Mouse (Mus musculus): ENCODE results near the gene Tmppe. TPM values are rescaled to one million over a fixed set of nuclear protein-coding genes. Genes with fewer than 3 reads are reported as not detected.

Tmppe gene
- polyA plus RNA-seq, 1 experiment, result 23.8 TPM

DNA sequence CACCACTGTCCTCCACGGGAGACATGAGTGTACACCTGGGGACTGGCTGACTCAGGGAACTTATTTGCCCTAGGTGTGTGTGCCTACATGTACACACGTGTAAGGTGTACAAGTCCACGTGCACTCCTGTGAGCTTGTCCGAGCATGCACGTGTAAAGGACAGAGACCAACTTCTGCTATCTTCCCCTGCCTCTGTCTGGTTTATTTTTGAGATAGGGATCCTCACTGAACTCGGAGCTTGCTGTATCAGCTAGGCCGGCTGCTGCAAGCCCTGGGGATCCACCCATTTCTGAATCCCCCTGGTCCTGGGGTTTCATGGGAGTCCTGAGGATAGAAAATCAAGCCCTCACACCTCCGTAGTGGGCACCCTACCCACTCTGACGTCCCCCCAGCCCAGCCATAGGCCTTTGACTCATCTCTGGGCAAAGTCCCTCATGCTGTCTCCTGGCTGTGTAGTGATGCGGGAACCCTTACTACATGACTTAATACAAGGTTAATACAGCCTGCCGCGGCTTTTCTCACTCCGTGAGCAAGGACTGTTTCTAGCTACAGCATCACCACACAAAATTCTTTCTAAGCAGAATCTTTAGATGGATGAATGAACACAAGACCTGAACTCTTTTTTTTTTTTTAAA lies 48.3 kb downstream of the Tmppe start:
- TF ChIP-seq CTCF (IDR thresholded peaks at IDR 0.05; ENCODE audit: borderline replicate concordance, control insufficient read depth, extremely low read depth, insufficient read depth, low read length, poor library complexity), result no peak
- WGBS, result 94% methylated on average over 13 of the region's 13 CpGs
- no peak for DNase-seq
- Histone ChIP-seq H3K4me3 (ENCODE audit: control insufficient read depth, insufficient read depth, low read length) (no peak overlapping the region), H3K4me1 (replicated peaks; ENCODE audit: control insufficient read depth, insufficient read depth, low read length) (peaks cover 62% of the 10 kb centered on the region), H3K36me3 (ENCODE audit: control insufficient read depth, insufficient read depth, low read length) (no peaks in the 10 kb centered on the region), H3K27me3 (ENCODE audit: control insufficient read depth, insufficient read depth, low read length) (no peaks in the 10 kb centered on the region), H3K27ac (ENCODE audit: control insufficient read depth, insufficient read depth, low read length) (no peak overlapping the region)

DNA sequence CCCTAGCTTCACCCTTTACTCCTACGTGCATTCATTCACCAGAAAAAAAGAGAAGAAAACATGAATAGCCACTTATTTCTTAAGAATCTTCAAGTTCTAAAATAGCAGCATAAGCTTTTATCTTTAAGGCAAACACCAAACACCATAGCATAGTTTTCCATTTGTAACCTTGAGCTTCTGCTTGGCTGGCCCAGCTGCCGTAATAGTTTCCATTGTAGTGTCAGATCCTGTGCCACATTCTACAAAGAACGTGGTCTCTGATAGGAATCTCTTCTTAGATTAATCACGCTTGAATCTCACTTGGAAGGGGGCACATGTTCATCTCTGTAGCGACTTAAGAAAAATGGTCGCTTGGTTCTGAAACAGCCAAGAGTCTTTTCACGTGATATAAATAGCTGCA lies 50.7 kb downstream of the Tmppe start:
- Histone ChIP-seq H3K4me1 (replicated peaks; ENCODE audit: control insufficient read depth, insufficient read depth, low read length) (peaks cover 53% of the 10 kb centered on the region), H3K27me3 (ENCODE audit: control insufficient read depth, insufficient read depth, low read length) (no peaks in the 10 kb centered on the region), H3K36me3 (ENCODE audit: control insufficient read depth, insufficient read depth, low read length) (peaks cover 8% of the 10 kb centered on the region; the same call in 1 of the 2 replicates), H3K4me3 (ENCODE audit: control insufficient read depth, insufficient read depth, low read length) (no peak overlapping the region), H3K27ac (ENCODE audit: control insufficient read depth, insufficient read depth, low read length) (no peak overlapping the region; the same call in 1 of the 2 replicates)
- peak; percentile 31 for DNase-seq
- 9% methylated on average over 7 of the region's 7 CpGs for WGBS
- TF ChIP-seq CTCF (IDR thresholded peaks at IDR 0.05; ENCODE audit: borderline replicate concordance, control insufficient read depth, extremely low read depth, insufficient read depth, low read length, poor library complexity) (no peak), POLR2A (IDR thresholded peaks at IDR 0.05; ENCODE audit: control insufficient read depth, extremely low read depth, insufficient read depth, low read length, poor library complexity) (no peak)

DNA sequence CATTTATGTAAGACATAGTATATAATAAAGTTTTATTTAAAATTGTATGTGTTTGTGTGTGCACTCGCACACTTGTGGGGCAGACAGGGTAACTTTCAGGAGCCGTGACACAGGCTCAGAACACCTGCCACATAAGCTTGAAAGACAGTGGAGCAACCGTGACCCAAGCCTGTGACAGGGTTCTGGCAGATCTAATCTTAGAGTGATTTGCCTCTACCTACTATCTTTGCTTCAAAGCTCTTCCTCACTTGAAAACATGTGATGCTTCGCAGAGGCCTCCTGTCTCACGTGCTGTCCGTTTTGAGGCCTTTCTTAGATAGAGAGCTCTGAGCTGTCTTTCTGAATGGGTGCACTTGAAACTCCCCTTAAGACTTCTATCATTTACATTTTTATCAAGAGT lies 51.5 kb downstream of the Tmppe start:
- H3K27me3 ChIP-seq (ENCODE audit: control insufficient read depth, insufficient read depth, low read length), result no peaks in the 10 kb centered on the region
- WGBS, result 12% methylated on average over 6 of the region's 6 CpGs
- H3K36me3 ChIP-seq (ENCODE audit: control insufficient read depth, insufficient read depth, low read length), result peaks cover 11% of the 10 kb centered on the region; the same call in 1 of the 2 replicates
- TF ChIP-seq POLR2A (IDR thresholded peaks at IDR 0.05; ENCODE audit: control insufficient read depth, extremely low read depth, insufficient read depth, low read length, poor library complexity) (no peak), CTCF (IDR thresholded peaks at IDR 0.05; ENCODE audit: borderline replicate concordance, control insufficient read depth, extremely low read depth, insufficient read depth, low read length, poor library complexity) (no peak)
- H3K4me1 ChIP-seq (replicated peaks; ENCODE audit: control insufficient read depth, insufficient read depth, low read length), result peaks cover 45% of the 10 kb centered on the region
- peak overlapping the region; percentile 87 for H3K27ac ChIP-seq (ENCODE audit: control insufficient read depth, insufficient read depth, low read length)
- DNase-seq, result peak; percentile 51
- no peak overlapping the region for H3K4me3 ChIP-seq (ENCODE audit: control insufficient read depth, insufficient read depth, low read length)

DNA sequence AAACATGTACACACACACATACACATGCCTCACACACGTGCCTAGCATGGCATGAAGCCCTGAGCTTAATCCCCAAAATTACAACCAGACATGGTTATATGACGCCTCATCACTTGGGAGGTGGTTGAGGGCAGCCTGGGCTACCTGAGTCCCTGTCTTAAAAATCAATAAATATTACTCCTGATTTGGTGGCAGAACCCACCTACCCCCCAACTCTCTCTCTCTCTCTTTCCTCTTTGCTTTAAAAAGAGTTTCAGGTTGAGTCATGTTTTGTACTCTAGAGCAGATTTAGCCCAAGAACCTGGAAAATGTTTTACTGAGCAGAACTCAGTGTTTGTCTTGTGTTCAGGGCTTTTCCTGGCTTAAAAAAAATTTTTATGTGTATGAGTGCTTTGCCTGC lies 54.5 kb downstream of the Tmppe start:
- TF ChIP-seq CTCF (IDR thresholded peaks at IDR 0.05; ENCODE audit: borderline replicate concordance, control insufficient read depth, extremely low read depth, insufficient read depth, low read length, poor library complexity) (no peak), POLR2A (IDR thresholded peaks at IDR 0.05; ENCODE audit: control insufficient read depth, extremely low read depth, insufficient read depth, low read length, poor library complexity) (no peak)
- no peak for DNase-seq
- H3K27me3 ChIP-seq (ENCODE audit: control insufficient read depth, insufficient read depth, low read length), result no peaks in the 10 kb centered on the region
- H3K4me3 ChIP-seq (ENCODE audit: control insufficient read depth, insufficient read depth, low read length), result no peak overlapping the region
- H3K27ac ChIP-seq (ENCODE audit: control insufficient read depth, insufficient read depth, low read length), result no peak overlapping the region
- peaks cover 16% of the 10 kb centered on the region for H3K36me3 ChIP-seq (ENCODE audit: control insufficient read depth, insufficient read depth, low read length)
- 99% methylated on average over 2 of the region's 2 CpGs for WGBS
- H3K4me1 ChIP-seq (replicated peaks; ENCODE audit: control insufficient read depth, insufficient read depth, low read length), result peaks cover 38% of the 10 kb centered on the region

Other genes with a start within 250 kb of the Tmppe start
- gene Bcl2a1c, start 71.0 kb upstream of the Tmppe start, polyA plus RNA-seq (2012; rRNA removed), result not detected in 2 replicates
- gene Crtap, start 10.4 kb upstream of the Tmppe start, polyA plus RNA-seq (2012; rRNA removed), result 33.8 and 34.0 TPM in 2 replicates
- gene Glb1, start within 50 bp of the Tmppe start, polyA plus RNA-seq (2012; rRNA removed), result 55.3 and 59.5 TPM in 2 replicates
- gene Ccr4, start 103.8 kb downstream of the Tmppe start, polyA plus RNA-seq (2012; rRNA removed), result 88.6 and 94.5 TPM in 2 replicates
- gene C130032M10Rik, start 114.6 kb downstream of the Tmppe start, polyA plus RNA-seq (2012; rRNA removed), result not detected in 2 replicates
- 0.03 TPM in 1 of 2 replicates, not detected in the other for gene Trim71, start 163.3 kb downstream of the Tmppe start, polyA plus RNA-seq (2012; rRNA removed)
- 42.6 and 45.2 TPM in 2 replicates for gene Cnot10, start 239.1 kb downstream of the Tmppe start, polyA plus RNA-seq (2012; rRNA removed)

All from thymus, adult 2 months (tissue).